Mouse (Mus musculus): Measurements from ENCODE around the gene Zkscan17. TPM values are rescaled to one million over a fixed set of nuclear protein-coding genes. Genes with fewer than 3 reads are reported as not detected.
"Not testable (repeated sequence)": the region's sequence is repeated elsewhere in the genome, so short reads cannot be mapped to it uniquely, and the experiment has no call there.

Zkscan17 gene
- 25.4 and 25.5 TPM in 2 replicates for polyA plus RNA-seq (2015; fragmentation: Nextera tagmentation; extraction: Ambion mirVana)

DNA sequence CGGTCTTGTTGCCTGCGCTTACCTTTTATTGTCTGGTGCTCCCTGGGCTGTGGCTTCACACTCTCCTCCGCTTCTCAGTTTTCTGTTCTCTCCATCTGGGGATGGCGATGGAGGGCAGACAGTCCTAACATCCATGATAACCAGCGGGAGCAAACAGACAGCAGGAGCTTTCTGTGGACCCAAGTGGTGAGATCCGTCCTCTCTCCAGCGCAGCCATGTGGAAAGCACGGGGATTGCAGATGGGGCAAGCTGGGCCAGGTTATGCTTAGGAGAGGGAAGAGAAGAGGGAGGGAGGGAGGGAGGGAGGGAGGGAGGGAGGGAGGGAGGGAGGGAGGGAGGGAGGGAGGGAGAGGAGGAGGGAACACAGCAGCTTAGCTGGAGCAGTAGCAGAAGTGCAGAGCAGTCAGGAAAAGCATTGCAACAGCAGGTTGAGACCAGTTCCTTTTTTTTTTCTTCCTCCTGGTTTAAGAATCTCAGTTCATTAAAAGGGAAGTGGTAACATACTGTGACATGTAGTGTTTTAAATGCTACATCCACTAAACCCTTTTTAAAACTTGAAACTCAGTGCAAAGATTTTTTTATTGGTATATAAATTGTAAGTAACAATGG is at the start of gene Zkscan17:
Zkscan17 (minus strand) TSS at position 280 of the 609 bp plus-strand sequence.
- no peaks in the 10 kb centered on the region for H3K36me3 ChIP-seq
- 46% methylated on average over 8 of the region's 8 CpGs for WGBS
- no peak within 1 kb of the TSS for H3K4me2 ChIP-seq
- H3K9ac ChIP-seq: no peak within 1 kb of the TSS
- H3K27me3 ChIP-seq: no peaks in the 10 kb centered on the region
- ATAC-seq (ENCODE audit: borderline replicate concordance, extremely low read depth, low FRiP score, low TSS enrichment): no peak
- H3K4me1 ChIP-seq: no peaks in the 10 kb centered on the region
- no peaks in the 10 kb centered on the region for H3K9me3 ChIP-seq
- no peak within 1 kb of the TSS for H3K27ac ChIP-seq
- no peak within 1 kb of the TSS for H3K4me3 ChIP-seq

DNA sequence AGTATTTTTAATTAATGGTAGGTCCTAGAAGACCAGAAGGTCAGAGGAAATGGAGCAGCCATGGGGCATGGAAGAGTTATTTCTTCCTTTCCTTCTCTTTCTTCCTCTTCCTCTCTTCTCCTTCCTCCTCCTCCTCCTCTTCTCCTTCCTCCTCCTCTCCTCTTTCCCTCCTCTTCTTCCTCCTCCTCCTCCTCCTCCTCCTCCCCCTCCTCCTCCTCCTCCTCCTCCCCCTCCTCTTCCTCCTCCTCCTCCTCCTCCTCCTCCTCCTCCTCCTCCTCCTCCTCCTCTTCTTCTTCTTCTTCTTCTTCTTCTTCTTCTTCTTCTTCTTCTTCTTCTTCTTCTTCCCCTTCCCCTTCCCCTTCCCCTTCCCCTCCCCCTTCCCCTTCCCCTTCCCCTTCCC is 49.6 kb upstream of the Zkscan17 start, which contains the start of gene Olfr222:
Olfr222 (minus strand) TSS at position 101 of the 400 bp plus-strand sequence.
- peaks cover 16% of the 10 kb centered on the region for H3K27me3 ChIP-seq
- not testable (repeated sequence) for H3K4me1 ChIP-seq; H3K9ac ChIP-seq; H3K27ac ChIP-seq; ATAC-seq (ENCODE audit: borderline replicate concordance, extremely low read depth, low FRiP score, low TSS enrichment); H3K9me3 ChIP-seq; H3K4me3 ChIP-seq; H3K4me2 ChIP-seq; H3K36me3 ChIP-seq

DNA sequence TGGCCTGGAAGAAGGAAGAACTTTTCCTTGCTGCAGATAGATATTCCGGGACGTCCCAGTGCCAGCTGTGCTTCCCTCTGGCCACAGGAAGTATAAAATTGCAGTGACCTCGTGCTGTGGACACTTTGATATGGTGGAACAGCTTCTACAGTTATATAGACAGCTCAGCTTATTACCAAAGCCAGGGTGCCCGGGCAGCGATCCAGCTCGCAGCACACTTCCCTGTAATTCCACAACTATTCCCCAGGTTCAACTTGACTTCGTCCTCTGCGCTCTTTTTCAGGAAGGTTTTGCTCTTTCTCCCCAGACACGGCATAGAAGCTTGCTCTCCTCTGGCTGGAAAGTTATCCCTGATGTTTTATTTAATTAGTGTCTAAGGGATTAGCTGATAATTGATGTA is 49.2 kb upstream of the Zkscan17 start:
- Histone ChIP-seq H3K27me3 (peaks cover 19% of the 10 kb centered on the region), H3K4me1 (no peaks in the 10 kb centered on the region), H3K9ac (no peak overlapping the region), H3K9me3 (no peaks in the 10 kb centered on the region), H3K4me3 (no peak overlapping the region), H3K4me2 (no peak overlapping the region), H3K27ac (no peak overlapping the region), H3K36me3 (no peaks in the 10 kb centered on the region)
- 44% methylated on average over 9 of the region's 9 CpGs for WGBS
- ATAC-seq (ENCODE audit: borderline replicate concordance, extremely low read depth, low FRiP score, low TSS enrichment): no peak

DNA sequence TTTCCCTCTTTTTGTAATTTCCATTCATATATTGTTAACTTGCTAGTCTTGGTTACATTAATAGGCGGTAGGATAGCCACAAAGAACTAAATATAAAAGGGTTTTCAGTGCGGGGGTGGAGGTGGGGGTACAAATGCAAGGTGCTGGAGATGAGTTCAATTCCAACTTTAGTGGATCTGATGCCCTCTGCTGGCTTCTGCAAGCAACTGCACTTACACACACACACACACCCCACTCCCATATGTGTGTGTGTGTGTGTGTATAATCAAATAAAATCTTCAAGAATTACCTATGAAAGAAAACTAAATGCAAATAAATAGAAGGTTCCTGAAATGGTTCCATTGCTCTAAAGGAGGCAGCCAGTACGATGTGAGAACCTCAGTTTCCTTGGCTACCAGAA is 42.8 kb upstream of the Zkscan17 start:
- H3K4me2 ChIP-seq: no peak overlapping the region
- H3K4me1 ChIP-seq: no peaks in the 10 kb centered on the region
- WGBS: 53% methylated on average over 3 of the region's 3 CpGs
- H3K9me3 ChIP-seq: no peaks in the 10 kb centered on the region
- H3K27me3 ChIP-seq: peaks cover 17% of the 10 kb centered on the region
- H3K9ac ChIP-seq: no peak overlapping the region
- H3K27ac ChIP-seq: no peak overlapping the region
- no peak for ATAC-seq (ENCODE audit: borderline replicate concordance, extremely low read depth, low FRiP score, low TSS enrichment)
- no peak overlapping the region for H3K4me3 ChIP-seq
- H3K36me3 ChIP-seq: no peaks in the 10 kb centered on the region

DNA sequence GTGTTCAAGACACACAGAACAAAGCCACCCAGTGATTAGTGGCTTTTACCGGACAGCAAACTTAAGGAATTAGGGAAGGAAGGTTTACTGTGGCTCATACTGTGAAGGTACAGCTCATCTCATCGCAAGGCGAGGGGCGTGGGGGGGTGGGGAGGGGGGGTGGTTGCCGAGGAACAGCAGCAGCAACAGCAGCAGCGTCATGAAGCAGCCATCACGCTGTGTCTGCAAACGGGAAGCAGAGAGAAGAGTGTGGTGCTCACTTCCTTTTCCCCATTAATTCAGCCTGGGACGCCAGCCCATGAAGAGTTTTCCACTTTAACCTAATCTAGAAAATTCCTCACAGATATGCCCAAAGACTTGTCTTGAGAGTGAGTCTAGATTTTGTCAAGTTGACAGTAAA is 36.3 kb upstream of the Zkscan17 start:
- Histone ChIP-seq H3K27me3 (no peaks in the 10 kb centered on the region), H3K36me3 (no peaks in the 10 kb centered on the region), H3K9ac (no peak overlapping the region), H3K4me2 (no peak overlapping the region), H3K4me3 (no peak overlapping the region), H3K9me3 (no peaks in the 10 kb centered on the region), H3K4me1 (no peaks in the 10 kb centered on the region), H3K27ac (no peak overlapping the region)
- 76% methylated on average over 9 of the region's 9 CpGs for WGBS
- ATAC-seq (ENCODE audit: borderline replicate concordance, extremely low read depth, low FRiP score, low TSS enrichment): no peak

DNA sequence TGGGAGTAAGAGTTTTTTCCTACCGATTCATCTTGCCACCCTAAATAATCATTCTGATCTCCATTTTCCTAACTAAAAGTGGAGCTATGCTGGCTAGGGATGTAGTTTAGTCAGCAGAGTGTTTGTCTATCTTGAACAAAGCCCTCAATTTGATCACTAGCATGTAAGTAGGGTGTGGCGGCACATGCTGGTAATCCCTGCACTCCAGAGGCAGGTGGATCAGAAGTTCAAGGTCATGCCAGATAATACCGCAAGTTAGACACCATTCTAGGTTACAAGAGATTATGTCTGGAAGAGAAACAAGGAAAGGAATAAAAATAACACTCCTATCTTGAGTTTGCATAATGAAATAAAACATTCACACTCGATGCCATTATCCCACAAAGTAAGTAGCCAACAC is 35.8 kb upstream of the Zkscan17 start:
- ATAC-seq (ENCODE audit: borderline replicate concordance, extremely low read depth, low FRiP score, low TSS enrichment): no peak
- H3K9me3 ChIP-seq: no peaks in the 10 kb centered on the region

DNA sequence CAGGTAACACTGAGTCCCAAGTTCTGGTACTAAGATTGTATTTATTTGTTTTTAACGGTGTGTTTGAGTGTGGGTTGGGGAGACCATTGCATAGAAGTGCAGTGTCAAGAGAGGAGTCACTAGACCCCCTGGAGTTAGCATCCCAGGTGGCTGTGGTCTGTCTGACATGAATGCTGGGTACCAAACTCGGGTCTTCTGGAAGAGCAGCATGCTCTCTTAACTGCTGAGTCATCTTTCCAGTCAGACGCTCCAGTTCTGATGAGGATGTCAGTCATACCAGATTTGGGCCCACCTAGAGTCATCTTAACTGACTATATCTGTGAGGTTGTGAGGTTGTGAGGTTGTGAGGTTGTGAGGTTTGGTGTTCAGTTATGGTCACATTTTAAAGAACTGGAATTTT is 34.4 kb upstream of the Zkscan17 start:
- 60% methylated on average over 3 of the region's 3 CpGs for WGBS
- H3K4me2 ChIP-seq: no peak overlapping the region
- H3K9me3 ChIP-seq: no peaks in the 10 kb centered on the region
- no peaks in the 10 kb centered on the region for H3K4me1 ChIP-seq
- no peaks in the 10 kb centered on the region for H3K27me3 ChIP-seq
- H3K27ac ChIP-seq: no peak overlapping the region
- no peak overlapping the region for H3K4me3 ChIP-seq
- no peaks in the 10 kb centered on the region for H3K36me3 ChIP-seq
- ATAC-seq (ENCODE audit: borderline replicate concordance, extremely low read depth, low FRiP score, low TSS enrichment): no peak
- no peak overlapping the region for H3K9ac ChIP-seq

More for the DNA sequence above, 35.8 kb upstream of the Zkscan17 start:
- Histone ChIP-seq H3K27me3 (no peaks in the 10 kb centered on the region), H3K4me1 (no peaks in the 10 kb centered on the region), H3K4me2 (no peak overlapping the region), H3K36me3 (no peaks in the 10 kb centered on the region), H3K27ac (no peak overlapping the region), H3K9ac (no peak overlapping the region), H3K4me3 (no peak overlapping the region)
- 89% methylated on average over 4 of the region's 4 CpGs for WGBS

DNA sequence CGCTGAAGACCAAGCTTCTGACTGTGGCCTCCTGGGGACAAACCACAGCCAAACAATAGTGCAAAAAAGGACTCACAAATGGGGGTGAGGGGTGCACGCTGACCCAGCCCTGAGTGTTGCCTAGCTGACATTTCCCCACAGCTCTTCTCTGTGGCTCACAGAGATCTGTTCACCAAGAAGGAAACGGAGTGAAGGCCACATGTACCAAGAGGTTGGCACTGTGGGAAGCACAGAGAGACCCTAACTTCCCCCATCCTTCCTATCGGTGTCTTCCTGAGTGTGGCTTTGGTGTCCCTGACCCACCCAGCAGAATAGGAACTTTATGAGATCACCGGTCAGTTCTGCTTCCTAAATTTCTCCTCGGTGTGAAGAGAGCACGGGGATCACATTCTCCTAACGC is 28.0 kb upstream of the Zkscan17 start:
- Histone ChIP-seq H3K36me3 (no peaks in the 10 kb centered on the region), H3K4me1 (no peaks in the 10 kb centered on the region), H3K4me3 (no peak overlapping the region), H3K27ac (no peak overlapping the region), H3K4me2 (no peak overlapping the region), H3K27me3 (no peaks in the 10 kb centered on the region), H3K9ac (no peak overlapping the region), H3K9me3 (no peaks in the 10 kb centered on the region)
- 77% methylated on average over 8 of the region's 8 CpGs for WGBS
- no peak for ATAC-seq (ENCODE audit: borderline replicate concordance, extremely low read depth, low FRiP score, low TSS enrichment)

DNA sequence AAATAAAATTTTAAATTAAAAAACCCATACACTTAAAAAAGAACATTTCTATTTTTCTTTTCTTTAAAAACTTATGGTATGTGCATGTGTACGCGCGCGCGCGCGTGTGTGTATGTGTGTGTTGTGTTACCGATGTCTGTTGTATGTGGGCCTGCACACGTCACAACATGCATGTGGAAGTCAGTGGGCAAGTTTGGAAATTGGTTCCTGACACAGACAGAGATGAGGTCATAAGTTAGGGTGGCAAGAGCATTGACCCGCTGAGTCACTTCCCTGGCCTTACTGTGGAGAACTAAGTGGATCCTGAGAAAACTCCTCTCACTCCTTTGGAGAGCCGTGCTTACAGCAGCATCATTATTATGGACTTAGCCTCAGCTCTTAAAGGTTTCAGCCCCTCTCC is 27.6 kb upstream of the Zkscan17 start:
- H3K27ac ChIP-seq: no peak overlapping the region
- no peaks in the 10 kb centered on the region for H3K27me3 ChIP-seq
- H3K9ac ChIP-seq: no peak overlapping the region
- no peak for ATAC-seq (ENCODE audit: borderline replicate concordance, extremely low read depth, low FRiP score, low TSS enrichment)
- 93% methylated on average over 11 of the region's 11 CpGs for WGBS
- H3K9me3 ChIP-seq: no peaks in the 10 kb centered on the region
- H3K4me3 ChIP-seq: no peak overlapping the region
- no peaks in the 10 kb centered on the region for H3K36me3 ChIP-seq
- no peak overlapping the region for H3K4me2 ChIP-seq
- no peaks in the 10 kb centered on the region for H3K4me1 ChIP-seq

DNA sequence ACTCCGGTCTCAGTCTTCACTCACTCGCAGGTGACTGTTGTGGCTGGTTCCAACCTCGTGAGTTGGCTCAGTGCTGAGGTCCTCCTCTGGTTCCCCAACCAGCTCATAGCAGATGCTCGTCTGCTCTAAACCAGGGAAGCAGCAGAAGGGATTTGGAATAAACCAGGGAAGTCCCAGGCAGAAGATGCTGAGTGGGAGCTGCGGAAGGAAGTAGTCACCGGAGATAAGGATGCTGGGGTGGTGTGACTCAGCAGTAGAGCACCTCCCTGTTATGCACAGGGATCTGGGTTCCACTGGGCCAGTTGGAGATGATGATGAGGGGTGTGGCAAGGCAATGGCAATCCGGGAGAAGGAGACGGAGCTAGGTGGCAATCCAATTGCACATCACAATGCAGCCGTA is 17.5 kb upstream of the Zkscan17 start:
- Histone ChIP-seq H3K36me3 (no peaks in the 10 kb centered on the region), H3K4me3 (no peak overlapping the region), H3K4me2 (no peak overlapping the region), H3K27me3 (no peaks in the 10 kb centered on the region; the same call in 1 of the 2 replicates), H3K4me1 (no peaks in the 10 kb centered on the region), H3K9me3 (no peaks in the 10 kb centered on the region), H3K27ac (no peak overlapping the region), H3K9ac (no peak overlapping the region)
- 74% methylated on average over 9 of the region's 9 CpGs for WGBS
- no peak for ATAC-seq (ENCODE audit: borderline replicate concordance, extremely low read depth, low FRiP score, low TSS enrichment)

DNA sequence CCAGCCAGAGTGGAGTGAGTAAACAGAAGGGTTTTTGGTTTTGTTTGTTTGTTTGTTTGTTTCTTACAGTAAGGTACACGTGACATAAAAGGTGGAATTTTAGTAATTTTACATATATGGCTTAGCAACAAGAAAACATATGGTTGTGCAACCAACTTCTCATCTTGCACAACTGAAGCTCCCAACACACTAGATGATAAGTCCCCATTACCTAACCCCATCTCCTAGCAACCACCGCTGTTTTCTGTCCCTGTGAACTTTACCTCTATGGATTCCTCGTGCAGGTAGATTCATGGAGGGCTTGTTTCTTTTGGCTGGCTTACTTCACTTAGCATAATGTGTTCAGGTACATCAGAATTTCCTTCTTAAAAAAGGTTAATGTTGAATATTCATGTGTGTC is 16.8 kb upstream of the Zkscan17 start:
- Histone ChIP-seq H3K36me3 (no peaks in the 10 kb centered on the region), H3K9me3 (no peaks in the 10 kb centered on the region), H3K4me2 (no peak overlapping the region), H3K27ac (no peak overlapping the region), H3K4me3 (no peak overlapping the region), H3K27me3 (no peaks in the 10 kb centered on the region; the same call in 1 of the 2 replicates), H3K9ac (no peak overlapping the region), H3K4me1 (peaks cover 5% of the 10 kb centered on the region)
- ATAC-seq (ENCODE audit: borderline replicate concordance, extremely low read depth, low FRiP score, low TSS enrichment): no peak
- 70% methylated on average over 3 of the region's 3 CpGs for WGBS

DNA sequence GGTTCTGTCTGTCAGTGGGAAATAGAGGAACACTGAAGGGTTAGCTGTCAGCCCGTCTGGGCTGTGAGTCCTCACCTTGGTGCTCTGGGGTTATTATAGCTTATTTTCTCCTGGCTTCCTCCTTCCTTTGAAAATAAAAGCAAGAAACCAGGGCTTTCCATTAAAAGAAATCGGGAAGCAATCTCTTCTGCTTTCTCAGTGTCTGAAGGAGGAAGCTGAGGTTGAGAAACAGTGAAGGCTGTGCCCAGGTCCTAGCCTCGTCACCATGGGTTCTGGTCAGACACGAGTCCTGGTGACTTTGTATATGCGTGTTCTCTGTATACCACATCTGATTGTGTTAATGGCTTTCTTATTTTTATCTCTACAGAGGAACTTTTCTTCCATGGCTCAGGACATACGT is 15.9 kb upstream of the Zkscan17 start:
- Histone ChIP-seq H3K4me1 (peaks cover 13% of the 10 kb centered on the region), H3K4me2 (no peak overlapping the region), H3K36me3 (no peaks in the 10 kb centered on the region), H3K27ac (no peak overlapping the region), H3K9me3 (no peaks in the 10 kb centered on the region), H3K4me3 (no peak overlapping the region), H3K9ac (no peak overlapping the region), H3K27me3 (no peaks in the 10 kb centered on the region; the same call in 1 of the 2 replicates)
- WGBS: 74% methylated on average over 6 of the region's 6 CpGs
- ATAC-seq (ENCODE audit: borderline replicate concordance, extremely low read depth, low FRiP score, low TSS enrichment): no peak

DNA sequence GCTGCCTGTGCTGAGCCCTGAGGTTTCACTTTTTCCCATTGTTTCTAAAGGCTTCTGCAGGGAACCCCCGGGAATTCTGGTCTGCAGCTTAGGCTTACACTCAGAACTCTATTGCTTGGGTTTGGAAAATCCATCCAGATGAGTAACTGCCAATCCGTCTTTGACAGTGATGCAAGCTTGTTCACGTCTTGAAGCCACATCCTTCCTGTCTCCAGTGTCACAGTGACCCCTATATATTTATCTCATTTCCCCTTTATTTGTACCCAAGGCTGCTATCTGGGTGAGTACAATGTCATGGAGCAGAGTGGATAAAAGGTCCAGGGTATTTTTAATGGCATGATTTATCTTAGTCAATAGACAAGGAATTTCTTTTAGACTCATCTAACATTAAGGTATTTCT is 14.8 kb upstream of the Zkscan17 start, which contains the start of gene Nlrp3:
Nlrp3 (plus strand) TSS at position 245 of the 400 bp plus-strand sequence.
- Histone ChIP-seq H3K9me3 (no peaks in the 10 kb centered on the region), H3K4me2 (no peak within 1 kb of the TSS), H3K4me3 (no peak within 1 kb of the TSS), H3K36me3 (no peaks in the 10 kb centered on the region), H3K4me1 (peaks cover 14% of the 10 kb centered on the region), H3K27me3 (no peaks in the 10 kb centered on the region; the same call in 1 of the 2 replicates), H3K9ac (no peak within 1 kb of the TSS), H3K27ac (no peak within 1 kb of the TSS)
- 44% methylated on average over 3 of the region's 3 CpGs for WGBS
- no peak for ATAC-seq (ENCODE audit: borderline replicate concordance, extremely low read depth, low FRiP score, low TSS enrichment)
